Mouse (Mus musculus): ENCODE data around the gene Adgrg1. TPM values are rescaled to one million over a fixed set of nuclear protein-coding genes. Genes with fewer than 3 reads are reported as not detected.
"Not testable (repeated sequence)": the region's sequence is repeated elsewhere in the genome, so short reads cannot be mapped to it uniquely, and the experiment has no call there.

Gene Adgrg1
- polyA plus RNA-seq, 1 experiment from 2014 or later, result 157 TPM

- WGBS, result 76% methylated on average over 4 of the region's 4 CpGs
- no peak for ATAC-seq (ENCODE audit: low FRiP score)
Observed at GRCm38 (mm10) chr8:95024387-95024786, 49.8 kb downstream of the Adgrg1 start.

GRCm38 (mm10) chr8:95025421-95025820 lies 50.9 kb downstream of the Adgrg1 start:
- no peaks in the 10 kb centered on the region for H3K36me3 ChIP-seq (ENCODE audit: control insufficient read depth, insufficient read depth, low read length)
- H3K4me1 ChIP-seq (ENCODE audit: control insufficient read depth, insufficient read depth, low read length), result peaks cover 3% of the 10 kb centered on the region; the same call in 1 of the 2 replicates
- no peak overlapping the region for H3K4me3 ChIP-seq (ENCODE audit: low read depth, low read length)
- WGBS, result 73% methylated on average over 2 of the region's 2 CpGs
- no peak overlapping the region for H3K27ac ChIP-seq (ENCODE audit: low read depth, low read length)
- H3K27me3 ChIP-seq (ENCODE audit: control insufficient read depth, insufficient read depth, low read length), result no peaks in the 10 kb centered on the region
- H3K9me3 ChIP-seq (ENCODE audit: control insufficient read depth, low read length), result peaks cover 3% of the 10 kb centered on the region; the same call in 1 of the 2 replicates
- DNase-seq (ENCODE audit: low spot score, missing footprints) (no peak), ATAC-seq (ENCODE audit: low FRiP score) (no peak)
- no peak overlapping the region for H3K4me2 ChIP-seq
- H3K9ac ChIP-seq (ENCODE audit: low read length), result no peak overlapping the region

More at GRCm38 (mm10) chr8:95024387-95024786, 49.8 kb downstream of the Adgrg1 start:
- Histone ChIP-seq H3K9me3 (ENCODE audit: control insufficient read depth, low read length) (peaks cover 3% of the 10 kb centered on the region; the same call in 1 of the 2 replicates), H3K4me2 (no peak overlapping the region), H3K27ac (ENCODE audit: low read depth, low read length) (no peak overlapping the region), H3K4me3 (ENCODE audit: low read depth, low read length) (no peak overlapping the region), H3K36me3 (ENCODE audit: control insufficient read depth, insufficient read depth, low read length) (no peaks in the 10 kb centered on the region), H3K4me1 (ENCODE audit: control insufficient read depth, insufficient read depth, low read length) (peaks cover 3% of the 10 kb centered on the region; the same call in 1 of the 2 replicates), H3K9ac (ENCODE audit: low read length) (no peak overlapping the region), H3K27me3 (ENCODE audit: control insufficient read depth, insufficient read depth, low read length) (no peaks in the 10 kb centered on the region)
- DNase-seq (ENCODE audit: low spot score, missing footprints), result no peak

GRCm38 (mm10) chr8:95028391-95028790 lies 53.8 kb downstream of the Adgrg1 start:
- not testable (repeated sequence) for H3K27ac ChIP-seq (ENCODE audit: low read depth, low read length); DNase-seq (ENCODE audit: low spot score, missing footprints); H3K27me3 ChIP-seq (ENCODE audit: control insufficient read depth, insufficient read depth, low read length); H3K9ac ChIP-seq (ENCODE audit: low read length); H3K36me3 ChIP-seq (ENCODE audit: control insufficient read depth, insufficient read depth, low read length); H3K4me2 ChIP-seq; H3K4me1 ChIP-seq (ENCODE audit: control insufficient read depth, insufficient read depth, low read length); ATAC-seq (ENCODE audit: low FRiP score); H3K9me3 ChIP-seq (ENCODE audit: control insufficient read depth, low read length); H3K4me3 ChIP-seq (ENCODE audit: low read depth, low read length)
- WGBS, result 63% methylated on average over 7 of the region's 7 CpGs

GRCm38 (mm10) chr8:95037106-95037925 lies 62.8 kb downstream of the Adgrg1 start:
- ATAC-seq (ENCODE audit: low FRiP score) (no peak), DNase-seq (ENCODE audit: low spot score, missing footprints) (no peak)
- Histone ChIP-seq H3K4me2 (no peak overlapping the region), H3K36me3 (ENCODE audit: control insufficient read depth, insufficient read depth, low read length) (no peaks in the 10 kb centered on the region), H3K9ac (ENCODE audit: low read length) (no peak overlapping the region), H3K4me3 (ENCODE audit: low read depth, low read length) (no peak overlapping the region), H3K27me3 (ENCODE audit: control insufficient read depth, insufficient read depth, low read length) (no peaks in the 10 kb centered on the region), H3K4me1 (ENCODE audit: control insufficient read depth, insufficient read depth, low read length) (no peaks in the 10 kb centered on the region), H3K9me3 (ENCODE audit: control insufficient read depth, low read length) (no peaks in the 10 kb centered on the region), H3K27ac (ENCODE audit: low read depth, low read length) (no peak overlapping the region)
- WGBS, result 69% methylated on average over 7 of the region's 7 CpGs

GRCm38 (mm10) chr8:95041883-95042784 lies 67.6 kb downstream of the Adgrg1 start:
- Histone ChIP-seq H3K4me3 (ENCODE audit: low read depth, low read length) (no peak overlapping the region), H3K9ac (ENCODE audit: low read length) (no peak overlapping the region), H3K9me3 (ENCODE audit: control insufficient read depth, low read length) (no peaks in the 10 kb centered on the region), H3K27ac (ENCODE audit: low read depth, low read length) (no peak overlapping the region), H3K27me3 (ENCODE audit: control insufficient read depth, insufficient read depth, low read length) (no peaks in the 10 kb centered on the region), H3K36me3 (ENCODE audit: control insufficient read depth, insufficient read depth, low read length) (no peaks in the 10 kb centered on the region), H3K4me1 (ENCODE audit: control insufficient read depth, insufficient read depth, low read length) (peaks cover 5% of the 10 kb centered on the region; the same call in 1 of the 2 replicates), H3K4me2 (no peak overlapping the region)
- 75% methylated on average over 6 of the region's 6 CpGs for WGBS
- DNase-seq (ENCODE audit: low spot score, missing footprints) (no peak), ATAC-seq (ENCODE audit: low FRiP score) (no peak)

GRCm38 (mm10) chr8:95044811-95045210 lies 70.3 kb downstream of the Adgrg1 start:
- Histone ChIP-seq H3K4me3 (ENCODE audit: low read depth, low read length) (no peak overlapping the region), H3K4me1 (ENCODE audit: control insufficient read depth, insufficient read depth, low read length) (peaks cover 5% of the 10 kb centered on the region; the same call in 1 of the 2 replicates), H3K9ac (ENCODE audit: low read length) (no peak overlapping the region), H3K27me3 (ENCODE audit: control insufficient read depth, insufficient read depth, low read length) (no peaks in the 10 kb centered on the region), H3K36me3 (ENCODE audit: control insufficient read depth, insufficient read depth, low read length) (no peaks in the 10 kb centered on the region), H3K4me2 (no peak overlapping the region), H3K27ac (ENCODE audit: low read depth, low read length) (no peak overlapping the region), H3K9me3 (ENCODE audit: control insufficient read depth, low read length) (no peaks in the 10 kb centered on the region)
- WGBS, result 52% methylated on average over 4 of the region's 4 CpGs
- no peak for DNase-seq (ENCODE audit: low spot score, missing footprints)
- no peak for ATAC-seq (ENCODE audit: low FRiP score)

- Histone ChIP-seq H3K9me3 (ENCODE audit: control insufficient read depth, low read length) (no peaks in the 10 kb centered on the region), H3K4me1 (ENCODE audit: control insufficient read depth, insufficient read depth, low read length) (peaks cover 5% of the 10 kb centered on the region; the same call in 1 of the 2 replicates), H3K36me3 (ENCODE audit: control insufficient read depth, insufficient read depth, low read length) (no peaks in the 10 kb centered on the region), H3K27ac (ENCODE audit: low read depth, low read length) (no peak overlapping the region), H3K9ac (ENCODE audit: low read length) (no peak overlapping the region), H3K4me2 (no peak overlapping the region), H3K27me3 (ENCODE audit: control insufficient read depth, insufficient read depth, low read length) (no peaks in the 10 kb centered on the region), H3K4me3 (ENCODE audit: low read depth, low read length) (no peak overlapping the region)
- WGBS, result 82% methylated on average over 3 of the region's 3 CpGs
- DNase-seq (ENCODE audit: low spot score, missing footprints) (no peak), ATAC-seq (ENCODE audit: low FRiP score) (no peak)
Observed at GRCm38 (mm10) chr8:95046982-95047381, 72.4 kb downstream of the Adgrg1 start.

GRCm38 (mm10) chr8:95047884-95048680 lies 73.5 kb downstream of the Adgrg1 start:
- DNase-seq (ENCODE audit: low spot score, missing footprints), result no peak

More at GRCm38 (mm10) chr8:95047884-95048680, 73.5 kb downstream of the Adgrg1 start:
- 69% methylated on average over 6 of the region's 6 CpGs for WGBS
- no peaks in the 10 kb centered on the region for H3K27me3 ChIP-seq (ENCODE audit: control insufficient read depth, insufficient read depth, low read length)
- H3K4me3 ChIP-seq (ENCODE audit: low read depth, low read length), result no peak overlapping the region
- no peak overlapping the region for H3K4me2 ChIP-seq
- no peaks in the 10 kb centered on the region for H3K36me3 ChIP-seq (ENCODE audit: control insufficient read depth, insufficient read depth, low read length)
- no peak overlapping the region for H3K9ac ChIP-seq (ENCODE audit: low read length)
- peaks cover 5% of the 10 kb centered on the region; the same call in 1 of the 2 replicates for H3K4me1 ChIP-seq (ENCODE audit: control insufficient read depth, insufficient read depth, low read length)
- no peaks in the 10 kb centered on the region for H3K9me3 ChIP-seq (ENCODE audit: control insufficient read depth, low read length)
- H3K27ac ChIP-seq (ENCODE audit: low read depth, low read length), result no peak overlapping the region
- no peak for ATAC-seq (ENCODE audit: low FRiP score)

Data from midbrain, embryonic 11.5 days (tissue).